Mouse (Mus musculus): ENCODE measurements around the gene Tubb5. TPM values are rescaled to one million over a fixed set of nuclear protein-coding genes. Genes with fewer than 3 reads are reported as not detected.
"Not testable (repeated sequence)": the region's sequence is repeated elsewhere in the genome, so short reads cannot be mapped to it uniquely, and the experiment has no call there.

Tubb5 gene
- polyA plus RNA-seq, 1 experiment from 2014 or later, result 213 TPM

DNA sequence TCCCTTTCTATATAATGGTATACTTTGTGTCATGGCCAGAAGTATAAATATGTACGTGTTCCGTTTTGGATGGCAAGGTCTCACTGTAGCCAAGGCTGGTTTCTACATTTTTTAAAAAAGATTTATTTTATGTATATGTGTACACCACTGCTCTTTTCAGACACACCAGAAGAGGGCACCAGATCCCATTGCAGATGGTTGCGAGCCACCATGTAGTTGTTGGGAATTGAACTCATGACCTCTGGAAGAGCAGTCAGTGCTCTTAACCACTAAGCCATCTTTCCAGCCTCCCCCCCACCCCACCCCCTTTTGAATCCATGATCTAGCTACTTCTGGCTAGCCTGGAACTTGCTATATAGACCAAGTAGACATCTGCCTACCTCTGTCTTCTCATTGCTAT is 5.4 kb upstream of the Tubb5 start:
- ATAC-seq, result no peak

DNA sequence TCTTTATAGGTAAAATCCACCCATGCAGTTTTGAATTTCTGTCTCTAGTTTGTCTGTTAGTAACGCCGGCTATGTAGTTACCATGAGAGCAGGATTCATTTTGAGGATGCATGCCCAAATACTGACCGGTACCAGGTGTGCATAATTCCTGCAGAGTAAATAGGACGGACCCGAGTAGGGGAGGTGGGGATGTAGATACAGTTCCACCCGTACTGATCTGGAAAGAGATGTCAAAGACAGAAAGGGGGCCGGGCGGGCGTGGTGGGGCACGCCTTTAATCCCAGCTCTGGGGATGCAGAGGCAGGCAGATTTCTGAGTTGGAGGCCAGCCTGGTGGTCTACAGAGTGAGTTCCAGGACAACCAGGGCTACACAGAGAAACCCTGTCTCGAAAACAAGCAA is 3.9 kb upstream of the Tubb5 start:
- no peak for TF ChIP-seq EP300 (IDR thresholded peaks at IDR 0.05; ENCODE audit: low read depth)
- no peak for TF ChIP-seq CTCF (IDR thresholded peaks at IDR 0.05; ENCODE audit: low read depth)
- WGBS (ENCODE audit: insufficient replicate concordance), result 7% methylated on average over 11 of the region's 11 CpGs
- ATAC-seq, result no peak
- H3K27ac ChIP-seq (ENCODE audit: low read depth), result peak overlapping the region; percentile 90
- H3K9me3 ChIP-seq (ENCODE audit: low read length), result no peaks in the 10 kb centered on the region
- H3K27me3 ChIP-seq (ENCODE audit: insufficient read depth, low read length), result no peaks in the 10 kb centered on the region
- peaks cover 27% of the 10 kb centered on the region for H3K4me1 ChIP-seq (ENCODE audit: insufficient read depth)
- H3K4me2 ChIP-seq (ENCODE audit: low read depth, low read length), result peak overlapping the region; percentile 88
- H3K36me3 ChIP-seq (replicated peaks; ENCODE audit: insufficient read depth, low read length), result peaks cover 22% of the 10 kb centered on the region
- peak overlapping the region; percentile 75 for H3K9ac ChIP-seq (replicated peaks)
- peak overlapping the region; percentile 74 for H3K4me3 ChIP-seq (ENCODE audit: low read depth, low read length)
- peak; percentile 52 for DNase-seq

More for the DNA sequence above, 5.4 kb upstream of the Tubb5 start:
- Histone ChIP-seq H3K9ac (replicated peaks) (no peak overlapping the region), H3K9me3 (ENCODE audit: low read length) (no peaks in the 10 kb centered on the region), H3K27me3 (ENCODE audit: insufficient read depth, low read length) (no peaks in the 10 kb centered on the region), H3K36me3 (replicated peaks; ENCODE audit: insufficient read depth, low read length) (peaks cover 37% of the 10 kb centered on the region), H3K4me2 (ENCODE audit: low read depth, low read length) (no peak overlapping the region), H3K4me3 (ENCODE audit: low read depth, low read length) (no peak overlapping the region), H3K27ac (ENCODE audit: low read depth) (no peak overlapping the region), H3K4me1 (ENCODE audit: insufficient read depth) (peaks cover 25% of the 10 kb centered on the region)
- no peak for DNase-seq
- WGBS (ENCODE audit: insufficient replicate concordance), result 89% methylated on average over 3 of the region's 3 CpGs
- TF ChIP-seq EP300 (IDR thresholded peaks at IDR 0.05; ENCODE audit: low read depth) (no peak), CTCF (IDR thresholded peaks at IDR 0.05; ENCODE audit: low read depth) (peak; percentile 48)

DNA sequence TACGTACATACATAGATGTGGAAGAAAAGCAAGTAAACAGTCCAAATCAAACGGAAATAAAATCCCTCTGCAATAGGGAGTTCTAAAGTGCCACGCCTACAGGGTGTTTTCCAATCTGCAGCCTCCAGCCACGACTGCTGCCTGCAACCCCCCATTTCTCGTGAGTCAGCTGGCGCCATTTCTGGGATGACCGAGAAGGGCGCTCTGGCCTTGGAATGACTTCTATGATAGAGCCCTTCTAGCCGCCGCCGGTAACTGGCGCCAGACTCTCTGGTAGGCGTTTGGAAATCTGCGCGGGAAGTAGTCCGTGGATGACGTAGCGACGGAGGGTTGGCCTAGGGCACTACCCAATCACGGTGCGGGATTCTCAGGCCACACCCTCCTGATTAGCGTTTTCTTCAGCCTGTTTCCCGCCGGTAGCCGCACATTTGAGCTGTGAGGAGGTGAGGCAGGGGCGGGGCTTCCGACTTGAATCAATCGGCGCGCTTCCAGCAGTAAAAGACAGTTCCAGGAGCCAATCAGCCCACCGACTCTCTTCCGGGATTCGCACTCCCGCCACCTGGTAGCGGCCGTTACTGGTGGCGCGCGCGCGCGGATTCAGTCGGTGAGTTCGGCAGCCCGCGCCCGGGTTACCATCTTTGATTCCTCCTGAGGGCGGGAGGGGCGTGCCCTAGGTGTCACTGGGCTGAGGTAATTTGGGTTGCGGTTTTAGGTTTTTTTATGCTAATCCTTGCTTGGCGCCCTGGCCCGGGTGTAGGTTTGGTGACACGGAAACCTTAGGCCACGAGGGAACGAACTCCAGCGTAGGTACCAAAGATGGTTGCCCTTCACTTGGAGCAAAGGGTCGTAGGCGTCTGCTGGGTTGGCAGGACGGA is 3.2 kb upstream of the Tubb5 start, which contains the start of gene Mdc1:
Mdc1 (plus strand) TSS at position 440 of the 875 bp plus-strand sequence.
- WGBS (ENCODE audit: insufficient replicate concordance), result under 1% methylated on average over 59 of the region's 59 CpGs
- TF ChIP-seq CTCF (IDR thresholded peaks at IDR 0.05; ENCODE audit: low read depth) (peak; percentile 50), EP300 (IDR thresholded peaks at IDR 0.05; ENCODE audit: low read depth) (peak; percentile 92)
- H3K4me1 ChIP-seq (ENCODE audit: insufficient read depth), result peaks cover 32% of the 10 kb centered on the region
- DNase-seq, result peak; percentile 99
- peak within 1 kb of the TSS; percentile 74 for H3K4me3 ChIP-seq (ENCODE audit: low read depth, low read length)
- H3K27me3 ChIP-seq (ENCODE audit: insufficient read depth, low read length), result no peaks in the 10 kb centered on the region
- H3K4me2 ChIP-seq (ENCODE audit: low read depth, low read length), result peak within 1 kb of the TSS; percentile 88
- ATAC-seq, result peak; percentile 91
- peak within 1 kb of the TSS; percentile 75 for H3K9ac ChIP-seq (replicated peaks)
- peaks cover 22% of the 10 kb centered on the region for H3K36me3 ChIP-seq (replicated peaks; ENCODE audit: insufficient read depth, low read length)
- H3K27ac ChIP-seq (ENCODE audit: low read depth), result peak within 1 kb of the TSS; percentile 91
- H3K9me3 ChIP-seq (ENCODE audit: low read length), result no peaks in the 10 kb centered on the region

- no peaks in the 10 kb centered on the region for H3K27me3 ChIP-seq (ENCODE audit: insufficient read depth, low read length)
- peak overlapping the region; percentile 74 for H3K4me3 ChIP-seq (ENCODE audit: low read depth, low read length)
- peak overlapping the region; percentile 35; the same call in 1 of the 2 replicates for H3K9ac ChIP-seq (replicated peaks)
- peaks cover 22% of the 10 kb centered on the region for H3K36me3 ChIP-seq (replicated peaks; ENCODE audit: insufficient read depth, low read length)
- no peak for DNase-seq
- H3K27ac ChIP-seq (ENCODE audit: low read depth), result peak overlapping the region; percentile 91
- H3K4me2 ChIP-seq (ENCODE audit: low read depth, low read length), result peak overlapping the region; percentile 88
- WGBS (ENCODE audit: insufficient replicate concordance), result 43% methylated on average over 14 of the region's 14 CpGs
- H3K4me1 ChIP-seq (ENCODE audit: insufficient read depth), result peaks cover 39% of the 10 kb centered on the region
- H3K9me3 ChIP-seq (ENCODE audit: low read length), result no peaks in the 10 kb centered on the region
- no peak for ATAC-seq
- no peak for TF ChIP-seq EP300 (IDR thresholded peaks at IDR 0.05; ENCODE audit: low read depth)
Measured at GRCm38 (mm10) chr17:35840561-35840960, 2.5 kb upstream of the Tubb5 start.

DNA sequence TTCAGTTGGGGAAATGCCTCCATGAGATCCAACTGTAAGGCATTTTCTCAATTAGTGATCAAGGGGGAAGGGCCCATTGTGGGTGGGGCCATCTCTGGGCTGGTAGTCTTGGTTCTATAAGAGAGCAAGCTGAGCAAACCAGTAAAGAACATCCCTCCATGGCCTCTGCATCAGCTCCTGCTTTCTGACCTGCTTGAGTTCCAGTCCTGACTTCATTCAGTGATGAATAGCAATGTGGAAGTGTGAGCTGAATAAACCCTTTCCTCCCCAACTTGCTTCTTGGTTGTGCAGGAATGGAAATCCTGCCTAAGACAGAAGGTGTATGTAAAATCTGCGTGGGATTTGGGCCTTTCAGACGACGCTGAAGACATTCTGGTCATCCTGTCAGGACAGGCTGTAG is 896 bp upstream of the Tubb5 start:
- peak overlapping the region; percentile 82 for H3K4me3 ChIP-seq (ENCODE audit: low read depth, low read length)
- H3K27ac ChIP-seq (ENCODE audit: low read depth), result peak overlapping the region; percentile 91
- peak overlapping the region; percentile 57 for H3K9ac ChIP-seq (replicated peaks)
- peaks cover 25% of the 10 kb centered on the region for H3K36me3 ChIP-seq (replicated peaks; ENCODE audit: insufficient read depth, low read length)
- H3K9me3 ChIP-seq (ENCODE audit: low read length); DNase-seq; ATAC-seq; H3K27me3 ChIP-seq (ENCODE audit: insufficient read depth, low read length): not testable (repeated sequence)
- 63% methylated on average over 3 of the region's 3 CpGs for WGBS (ENCODE audit: insufficient replicate concordance)
- H3K4me2 ChIP-seq (ENCODE audit: low read depth, low read length), result peak overlapping the region; percentile 93
- H3K4me1 ChIP-seq (ENCODE audit: insufficient read depth), result peaks cover 54% of the 10 kb centered on the region

- Histone ChIP-seq H3K27ac (ENCODE audit: low read depth) (peak overlapping the region; percentile 91), H3K9me3 (ENCODE audit: low read length) (no peaks in the 10 kb centered on the region), H3K36me3 (replicated peaks; ENCODE audit: insufficient read depth, low read length) (peaks cover 29% of the 10 kb centered on the region), H3K4me3 (ENCODE audit: low read depth, low read length) (peak overlapping the region; percentile 82), H3K27me3 (ENCODE audit: insufficient read depth, low read length) (no peaks in the 10 kb centered on the region), H3K4me1 (ENCODE audit: insufficient read depth) (peaks cover 58% of the 10 kb centered on the region), H3K9ac (replicated peaks) (peak overlapping the region; percentile 57), H3K4me2 (ENCODE audit: low read depth, low read length) (peak overlapping the region; percentile 93)
- TF ChIP-seq EP300 (IDR thresholded peaks at IDR 0.05; ENCODE audit: low read depth) (no peak), CTCF (IDR thresholded peaks at IDR 0.05; ENCODE audit: low read depth) (no peak)
- no peak for ATAC-seq
- WGBS (ENCODE audit: insufficient replicate concordance), result 9% methylated on average over 5 of the region's 5 CpGs
- no peak for DNase-seq
Measured at GRCm38 (mm10) chr17:35838570-35838969, 464 bp upstream of the Tubb5 start.

Measured in liver, postnatal 0 days (tissue).